Mouse (Mus musculus): Measurements from ENCODE around the gene Opn4. TPM values are rescaled to one million over a fixed set of nuclear protein-coding genes. Genes with fewer than 3 reads are reported as not detected.
A peak's percentile ranks its signal among the peaks of the same experiment; 100 is the strongest.

Opn4 gene
- polyA plus RNA-seq, 1 experiment from 2014 or later, result 0.15 TPM

DNA sequence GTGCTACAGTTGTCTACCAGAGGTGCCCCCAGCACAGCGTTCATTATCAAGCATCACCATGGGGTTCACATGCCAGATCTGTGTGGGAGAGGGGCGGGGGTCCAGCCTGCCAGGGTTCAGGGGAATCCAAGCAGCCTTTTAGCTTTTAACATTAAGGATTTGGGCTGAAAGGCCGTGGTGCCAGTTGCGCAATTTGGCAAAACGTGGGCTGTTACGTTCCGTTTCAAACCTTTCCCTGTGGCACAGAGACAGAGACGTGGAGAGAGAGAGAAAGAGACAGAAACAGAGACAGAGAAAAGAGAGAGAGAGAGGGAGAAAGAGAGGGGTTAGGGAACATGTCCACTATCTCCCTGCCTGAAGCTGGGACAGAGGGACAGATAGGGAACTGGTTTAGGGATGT lies 38.3 kb downstream of the Opn4 start:
- Histone ChIP-seq H3K9me3 (replicated peaks; ENCODE audit: control insufficient read depth, low read length) (no peaks in the 10 kb centered on the region), H3K4me2 (ENCODE audit: low read depth, low read length) (no peak overlapping the region), H3K4me1 (ENCODE audit: control insufficient read depth, low read depth, low read length) (no peaks in the 10 kb centered on the region), H3K36me3 (ENCODE audit: control insufficient read depth, insufficient read depth) (no peaks in the 10 kb centered on the region), H3K27me3 (ENCODE audit: control insufficient read depth, insufficient read depth, low read depth, low read length) (no peaks in the 10 kb centered on the region), H3K27ac (ENCODE audit: low read length) (no peak overlapping the region), H3K4me3 (ENCODE audit: low read depth, low read length) (no peak overlapping the region), H3K9ac (ENCODE audit: low read depth, low read length) (no peak overlapping the region)
- 64% methylated on average over 8 of the region's 8 CpGs for whole genome bisulfite sequencing (ENCODE audit: insufficient replicate concordance)
- no peak for ATAC-seq (ENCODE audit: low read depth)

DNA sequence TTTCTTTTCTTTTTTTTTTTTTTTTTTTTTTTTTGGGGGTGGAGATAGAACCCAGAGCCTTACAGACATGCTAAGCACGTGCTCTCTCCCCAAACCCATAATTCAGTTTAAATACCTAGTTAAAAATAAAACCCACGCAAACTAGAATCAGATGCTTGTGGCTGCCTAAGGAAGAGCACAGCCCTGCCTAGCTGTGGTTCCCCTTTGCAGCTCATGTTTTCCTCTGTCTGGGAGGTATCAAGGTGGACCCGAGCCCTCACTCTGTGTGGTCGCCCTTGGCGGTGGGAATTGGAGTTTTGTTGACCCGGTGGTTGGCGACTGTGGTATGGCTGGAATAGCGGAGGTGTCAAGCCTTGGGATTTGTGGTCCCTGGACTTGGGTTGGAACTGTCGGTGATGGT lies 41.0 kb downstream of the Opn4 start:
- ATAC-seq (ENCODE audit: low read depth), result no peak

DNA sequence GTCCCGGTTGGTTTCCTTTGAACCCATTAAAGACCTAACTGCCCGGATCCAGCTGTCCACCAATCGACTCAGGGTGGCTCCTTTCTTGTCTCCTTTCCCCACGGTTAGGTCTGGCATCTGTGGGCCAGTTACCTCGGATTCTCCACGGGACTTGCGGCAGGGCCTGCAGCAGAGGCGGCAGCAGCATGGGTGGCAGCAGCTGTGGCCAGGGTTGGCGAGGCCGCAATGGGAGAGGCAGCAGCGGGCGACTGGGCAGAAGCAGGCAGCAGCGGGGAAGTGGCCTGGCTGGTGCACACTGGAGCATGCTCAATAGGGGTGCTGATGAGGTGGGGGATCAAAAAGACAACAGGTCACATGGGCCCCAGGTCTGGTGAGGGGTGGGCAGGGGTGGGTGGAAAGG lies 44.7 kb downstream of the Opn4 start:
- Histone ChIP-seq H3K4me3 (ENCODE audit: low read depth, low read length) (no peak overlapping the region), H3K4me2 (ENCODE audit: low read depth, low read length) (no peak overlapping the region), H3K4me1 (ENCODE audit: control insufficient read depth, low read depth, low read length) (no peaks in the 10 kb centered on the region), H3K9me3 (replicated peaks; ENCODE audit: control insufficient read depth, low read length) (no peaks in the 10 kb centered on the region), H3K27ac (ENCODE audit: low read length) (no peak overlapping the region), H3K36me3 (ENCODE audit: control insufficient read depth, insufficient read depth) (no peaks in the 10 kb centered on the region), H3K9ac (ENCODE audit: low read depth, low read length) (no peak overlapping the region), H3K27me3 (ENCODE audit: control insufficient read depth, insufficient read depth, low read depth, low read length) (no peaks in the 10 kb centered on the region)
- ATAC-seq (ENCODE audit: low read depth), result no peak
- WGBS (ENCODE audit: insufficient replicate concordance), result 60% methylated on average over 13 of the region's 13 CpGs

More for the DNA sequence above, 41.0 kb downstream of the Opn4 start:
- Histone ChIP-seq H3K9me3 (replicated peaks; ENCODE audit: control insufficient read depth, low read length) (no peaks in the 10 kb centered on the region), H3K4me1 (ENCODE audit: control insufficient read depth, low read depth, low read length) (no peaks in the 10 kb centered on the region), H3K4me3 (ENCODE audit: low read depth, low read length) (no peak overlapping the region), H3K27ac (ENCODE audit: low read length) (no peak overlapping the region), H3K36me3 (ENCODE audit: control insufficient read depth, insufficient read depth) (no peaks in the 10 kb centered on the region), H3K27me3 (ENCODE audit: control insufficient read depth, insufficient read depth, low read depth, low read length) (no peaks in the 10 kb centered on the region), H3K4me2 (ENCODE audit: low read depth, low read length) (no peak overlapping the region), H3K9ac (ENCODE audit: low read depth, low read length) (no peak overlapping the region)
- WGBS (ENCODE audit: insufficient replicate concordance), result 60% methylated on average over 9 of the region's 9 CpGs

DNA sequence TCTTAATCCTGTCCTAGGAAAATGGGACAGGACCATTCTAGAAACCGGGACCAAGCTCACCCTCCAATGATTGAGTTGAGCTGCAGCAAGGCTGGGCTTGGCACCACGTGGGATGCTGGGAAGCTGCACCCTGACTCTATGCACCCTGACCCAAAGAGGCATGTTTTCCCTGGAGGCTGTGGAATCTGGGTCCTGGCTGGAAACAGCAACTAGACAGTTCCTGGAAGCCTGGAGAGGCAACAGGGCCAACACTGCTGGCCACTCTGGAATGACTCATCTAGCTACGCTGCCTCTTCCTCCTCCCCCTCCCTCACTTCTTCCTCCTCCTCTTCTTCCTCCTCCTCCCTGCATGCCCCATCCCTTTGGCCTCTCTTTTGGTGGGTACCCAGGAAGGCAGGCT lies 45.9 kb downstream of the Opn4 start:
- Histone ChIP-seq H3K4me3 (ENCODE audit: low read depth, low read length) (no peak overlapping the region), H3K9me3 (replicated peaks; ENCODE audit: control insufficient read depth, low read length) (no peaks in the 10 kb centered on the region), H3K36me3 (ENCODE audit: control insufficient read depth, insufficient read depth) (no peaks in the 10 kb centered on the region), H3K27ac (ENCODE audit: low read length) (no peak overlapping the region), H3K4me2 (ENCODE audit: low read depth, low read length) (no peak overlapping the region), H3K27me3 (ENCODE audit: control insufficient read depth, insufficient read depth, low read depth, low read length) (peaks cover 8% of the 10 kb centered on the region), H3K9ac (ENCODE audit: low read depth, low read length) (no peak overlapping the region), H3K4me1 (ENCODE audit: control insufficient read depth, low read depth, low read length) (no peaks in the 10 kb centered on the region)
- 39% methylated on average over 3 of the region's 3 CpGs for WGBS (ENCODE audit: insufficient replicate concordance)
- ATAC-seq (ENCODE audit: low read depth), result no peak

DNA sequence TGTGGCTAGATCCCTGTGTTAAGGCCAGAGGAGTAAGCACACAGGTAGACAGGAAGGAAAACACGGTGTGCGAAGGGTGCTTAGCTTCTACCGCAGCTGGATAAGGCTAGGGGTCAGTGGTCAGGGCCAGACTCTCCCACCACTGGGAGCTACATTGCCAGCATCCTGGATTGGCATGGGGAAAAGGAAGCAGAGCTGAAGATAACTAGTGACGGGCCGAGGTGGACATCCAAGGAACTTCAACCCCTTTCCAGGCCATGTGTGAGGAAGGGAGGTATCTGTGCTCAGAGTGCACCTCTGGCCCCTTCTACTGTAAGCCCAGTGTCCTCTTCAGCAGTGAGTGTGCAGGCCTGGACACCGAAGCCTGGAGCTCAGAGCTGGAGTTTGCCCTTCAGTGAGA lies 46.5 kb downstream of the Opn4 start:
- no peaks in the 10 kb centered on the region for H3K9me3 ChIP-seq (replicated peaks; ENCODE audit: control insufficient read depth, low read length)
- H3K27ac ChIP-seq (ENCODE audit: low read length), result no peak overlapping the region
- no peak for ATAC-seq (ENCODE audit: low read depth)
- H3K4me1 ChIP-seq (ENCODE audit: control insufficient read depth, low read depth, low read length), result no peaks in the 10 kb centered on the region
- H3K9ac ChIP-seq (ENCODE audit: low read depth, low read length), result no peak overlapping the region
- H3K4me2 ChIP-seq (ENCODE audit: low read depth, low read length), result no peak overlapping the region
- H3K4me3 ChIP-seq (ENCODE audit: low read depth, low read length), result no peak overlapping the region
- peaks cover 14% of the 10 kb centered on the region for H3K27me3 ChIP-seq (ENCODE audit: control insufficient read depth, insufficient read depth, low read depth, low read length)
- no peaks in the 10 kb centered on the region for H3K36me3 ChIP-seq (ENCODE audit: control insufficient read depth, insufficient read depth)
- WGBS (ENCODE audit: insufficient replicate concordance), result 62% methylated on average over 6 of the region's 6 CpGs

DNA sequence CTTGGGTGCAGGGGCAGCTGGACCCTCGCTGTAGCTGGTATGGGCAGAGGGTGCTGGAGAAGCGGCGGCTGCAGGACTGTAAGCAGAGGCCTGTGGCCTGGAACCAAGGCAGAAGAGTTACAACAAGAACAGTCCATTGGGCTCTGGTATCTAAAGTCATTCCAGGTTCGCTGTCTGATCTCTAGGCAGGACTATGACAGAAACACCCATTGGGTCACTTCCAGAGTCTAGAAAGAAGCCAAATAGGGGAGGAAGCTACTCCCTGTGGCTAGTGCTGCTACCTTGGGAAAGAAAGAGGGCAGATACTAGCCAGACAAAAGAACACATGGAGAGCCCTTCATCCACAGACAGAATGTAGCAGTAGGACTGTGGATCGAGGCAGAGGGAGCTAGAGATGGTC lies 47.7 kb downstream of the Opn4 start:
- 60% methylated on average over 5 of the region's 5 CpGs for WGBS (ENCODE audit: insufficient replicate concordance)
- no peak for ATAC-seq (ENCODE audit: low read depth)
- Histone ChIP-seq H3K36me3 (ENCODE audit: control insufficient read depth, insufficient read depth) (no peaks in the 10 kb centered on the region), H3K4me3 (ENCODE audit: low read depth, low read length) (no peak overlapping the region), H3K9me3 (replicated peaks; ENCODE audit: control insufficient read depth, low read length) (no peaks in the 10 kb centered on the region), H3K4me2 (ENCODE audit: low read depth, low read length) (no peak overlapping the region), H3K9ac (ENCODE audit: low read depth, low read length) (no peak overlapping the region), H3K27ac (ENCODE audit: low read length) (no peak overlapping the region), H3K4me1 (ENCODE audit: control insufficient read depth, low read depth, low read length) (no peaks in the 10 kb centered on the region), H3K27me3 (ENCODE audit: control insufficient read depth, insufficient read depth, low read depth, low read length) (peaks cover 23% of the 10 kb centered on the region)

DNA sequence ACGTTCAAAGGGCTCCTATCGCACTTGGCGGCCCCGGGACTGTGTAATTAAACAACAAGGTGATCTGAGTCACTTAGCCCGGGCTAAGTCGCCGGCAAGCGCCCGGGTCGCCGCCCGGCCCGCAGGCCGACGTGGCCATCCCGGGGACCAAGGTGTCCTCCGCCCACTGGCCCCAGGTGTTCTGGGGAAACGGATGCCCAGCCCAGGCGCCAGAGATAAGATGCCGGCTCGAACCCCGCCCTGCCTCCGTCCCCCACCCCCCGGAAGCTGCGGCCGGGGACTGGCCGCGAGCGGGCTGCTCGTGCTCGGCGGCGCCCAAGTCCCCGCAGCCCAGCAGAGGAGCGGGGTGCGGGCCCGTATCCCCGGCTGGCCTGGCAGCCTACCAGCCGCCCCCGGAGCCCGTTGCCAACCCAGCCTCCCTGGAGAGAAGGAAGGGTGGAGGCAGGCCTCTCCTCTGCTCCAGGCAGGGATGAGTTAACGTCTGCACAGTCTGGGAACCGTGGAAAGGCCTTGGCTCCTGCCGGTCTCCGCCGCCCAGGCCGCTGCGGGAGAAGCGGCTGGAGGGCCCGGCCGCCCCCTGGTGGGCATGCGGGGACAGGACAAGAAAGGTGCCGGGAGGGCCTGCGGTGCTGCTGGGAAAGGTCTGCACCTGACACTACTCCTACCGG lies 50.8 kb downstream of the Opn4 start:
- ATAC-seq (ENCODE audit: low read depth), result peak; percentile 83
- peaks cover 30% of the 10 kb centered on the region for H3K27me3 ChIP-seq (ENCODE audit: control insufficient read depth, insufficient read depth, low read depth, low read length)

DNA sequence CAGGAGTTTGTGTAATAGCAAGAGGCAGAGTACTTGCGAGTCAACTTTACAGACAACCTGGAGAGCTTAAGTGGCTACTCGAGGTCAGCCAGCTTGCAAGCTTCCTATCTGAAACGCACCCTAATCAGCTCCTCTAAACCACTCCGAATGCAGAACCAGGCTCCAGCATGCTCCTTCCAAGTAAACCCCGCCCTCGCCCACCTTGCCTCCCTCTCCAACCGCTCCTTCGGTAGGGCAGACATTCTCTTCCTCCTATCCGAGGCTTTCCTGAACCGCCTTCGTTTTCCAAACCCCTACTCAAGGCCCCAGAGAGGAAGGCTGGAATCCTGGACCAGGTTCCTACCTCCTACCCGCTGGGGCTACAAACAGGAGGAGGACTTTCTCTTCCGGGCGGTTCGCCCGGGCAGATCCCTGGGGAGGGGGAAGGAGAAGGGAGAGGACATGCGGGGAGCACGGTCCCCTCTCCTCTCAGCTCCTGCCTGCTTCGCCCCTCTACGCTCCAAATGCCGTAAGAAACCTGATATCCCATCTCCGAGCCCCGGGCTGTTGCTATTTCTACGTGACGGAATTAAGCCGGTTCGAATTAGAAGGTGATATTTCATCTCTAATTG lies 51.4 kb downstream of the Opn4 start:
- under 1% methylated on average over 27 of the region's 27 CpGs for WGBS (ENCODE audit: insufficient replicate concordance)
- H3K4me3 ChIP-seq (ENCODE audit: low read depth, low read length), result peak overlapping the region; percentile 65
- H3K27ac ChIP-seq (ENCODE audit: low read length), result no peak overlapping the region
- H3K4me2 ChIP-seq (ENCODE audit: low read depth, low read length), result peak overlapping the region; percentile 66
- ATAC-seq (ENCODE audit: low read depth), result peak; percentile 37; the same call in 1 of the 2 replicates
- H3K9me3 ChIP-seq (replicated peaks; ENCODE audit: control insufficient read depth, low read length), result no peaks in the 10 kb centered on the region
- no peaks in the 10 kb centered on the region for H3K36me3 ChIP-seq (ENCODE audit: control insufficient read depth, insufficient read depth)
- peaks cover 30% of the 10 kb centered on the region for H3K27me3 ChIP-seq (ENCODE audit: control insufficient read depth, insufficient read depth, low read depth, low read length)
- H3K4me1 ChIP-seq (ENCODE audit: control insufficient read depth, low read depth, low read length), result no peaks in the 10 kb centered on the region
- peak overlapping the region; percentile 38; the same call in 1 of the 2 replicates for H3K9ac ChIP-seq (ENCODE audit: low read depth, low read length)

More for the DNA sequence above, 50.8 kb downstream of the Opn4 start:
- Histone ChIP-seq H3K27ac (ENCODE audit: low read length) (no peak overlapping the region), H3K4me3 (ENCODE audit: low read depth, low read length) (peak overlapping the region; percentile 65), H3K4me2 (ENCODE audit: low read depth, low read length) (peak overlapping the region; percentile 66), H3K9me3 (replicated peaks; ENCODE audit: control insufficient read depth, low read length) (no peaks in the 10 kb centered on the region), H3K4me1 (ENCODE audit: control insufficient read depth, low read depth, low read length) (no peaks in the 10 kb centered on the region), H3K9ac (ENCODE audit: low read depth, low read length) (peak overlapping the region; percentile 38; the same call in 1 of the 2 replicates), H3K36me3 (ENCODE audit: control insufficient read depth, insufficient read depth) (no peaks in the 10 kb centered on the region)
- WGBS (ENCODE audit: insufficient replicate concordance), result under 1% methylated on average over 54 of the region's 55 CpGs

DNA sequence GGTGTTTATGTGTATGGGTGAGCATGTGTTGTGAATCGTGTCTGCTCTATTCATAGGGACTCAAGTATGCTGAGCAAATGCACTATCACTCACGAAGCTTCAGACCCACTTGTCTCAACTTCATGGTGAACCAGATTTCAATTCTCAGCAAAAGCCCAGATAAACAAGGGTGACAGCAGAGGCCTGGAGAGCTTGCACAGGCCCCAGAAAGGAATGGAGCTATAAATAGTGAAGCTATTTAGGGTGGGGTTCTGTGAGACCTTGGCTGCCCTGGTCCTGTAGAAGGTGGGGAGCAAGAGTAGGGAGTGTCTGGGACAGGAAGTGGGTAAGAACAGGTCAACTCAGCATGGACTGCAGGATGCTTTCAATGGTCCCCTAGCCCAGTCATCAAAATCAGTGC lies 55.4 kb downstream of the Opn4 start:
- H3K9me3 ChIP-seq (replicated peaks; ENCODE audit: control insufficient read depth, low read length), result no peaks in the 10 kb centered on the region
- no peaks in the 10 kb centered on the region for H3K36me3 ChIP-seq (ENCODE audit: control insufficient read depth, insufficient read depth)
- no peak overlapping the region for H3K4me3 ChIP-seq (ENCODE audit: low read depth, low read length)
- WGBS (ENCODE audit: insufficient replicate concordance), result 50% methylated on average over 2 of the region's 2 CpGs
- no peak overlapping the region for H3K9ac ChIP-seq (ENCODE audit: low read depth, low read length)
- H3K27ac ChIP-seq (ENCODE audit: low read length), result no peak overlapping the region
- peaks cover 29% of the 10 kb centered on the region for H3K27me3 ChIP-seq (ENCODE audit: control insufficient read depth, insufficient read depth, low read depth, low read length)
- H3K4me1 ChIP-seq (ENCODE audit: control insufficient read depth, low read depth, low read length), result no peaks in the 10 kb centered on the region
- no peak for ATAC-seq (ENCODE audit: low read depth)
- no peak overlapping the region for H3K4me2 ChIP-seq (ENCODE audit: low read depth, low read length)
